Mouse (Mus musculus): Measurements from ENCODE around the gene Gm21981. TPM values are rescaled to one million over a fixed set of nuclear protein-coding genes. Genes with fewer than 3 reads are reported as not detected.

Gm21981 gene
- total RNA-seq, 1 experiment from 2014 or later, result not detected

- ATAC-seq (replicated peaks in 1 of 2; ENCODE audit: insufficient read depth in 1 of 2, low FRiP score in 2 of 2, low TSS enrichment in 1 of 2, low read depth in 1 of 2, poor library complexity in 2 of 2, severe bottlenecking in 2 of 2), result no peak
Measured at GRCm38 (mm10) chr17:47642992-47643391, 51.3 kb downstream of the Gm21981 start.

Other genes with a start within 250 kb of the Gm21981 start
- gene Taf8, start 192.2 kb downstream of the Gm21981 start, total RNA-seq (2017), result 55.6 and 73.2 TPM in 2 replicates
- gene Ccnd3, start 189.4 kb downstream of the Gm21981 start, total RNA-seq (2017), result 58.9 and 80.2 TPM in 2 replicates
- gene Bysl, start 83.0 kb downstream of the Gm21981 start, total RNA-seq (2017), result 6.9 and 12.1 TPM in 2 replicates
- 18.0 and 33.5 TPM in 2 replicates for gene Med20, start 82.9 kb downstream of the Gm21981 start, total RNA-seq (2017)
- gene Gm20517, start 82.9 kb downstream of the Gm21981 start, total RNA-seq (2017), result 3.1 and 7.0 TPM in 2 replicates
- gene Usp49, start 63.8 kb downstream of the Gm21981 start, total RNA-seq (2017), result 5.4 and 8.3 TPM in 2 replicates
- 23.4 and 49.8 TPM in 2 replicates for gene Tomm6, start 6.1 kb downstream of the Gm21981 start, total RNA-seq (2017)
- 1.4 TPM in 2 replicates for gene Frs3, start 5.4 kb downstream of the Gm21981 start, total RNA-seq (2017)
- gene Prickle4, start 281 bp upstream of the Gm21981 start, total RNA-seq (2017), result 1.0 and 3.7 TPM in 2 replicates
- not detected in 2 replicates for gene Pgc, start 32.4 kb upstream of the Gm21981 start, total RNA-seq (2017)
- gene Tfeb, start 42.6 kb upstream of the Gm21981 start, total RNA-seq (2017), result 7.4 and 10.9 TPM in 2 replicates
- 27.1 and 33.8 TPM in 2 replicates for gene Mdfi, start 140.2 kb upstream of the Gm21981 start, total RNA-seq (2017)
- 7.0 and 7.1 TPM in 2 replicates for gene Foxp4, start 230.2 kb upstream of the Gm21981 start, total RNA-seq (2017)